Mouse (Mus musculus) forebrain, embryonic 10.5 days (tissue): ENCODE results near the gene Tbxas1. TPM values are rescaled to one million over a fixed set of nuclear protein-coding genes. Genes with fewer than 3 reads are reported as not detected.

Experiments used
- DNase-seq: peaks from one replicate; pipeline ENCODE4 v3.0.0-alpha.2; 2017; ENCODE audit warnings: low spot score; ENCODE audit errors: extremely low spot score
- H3K27ac ChIP-seq: fragments of 300-500 bp; sonication (generic); 2 replicates; pipeline ENCODE4 v1.5.1; 2016; ENCODE audit warnings: mild to moderate bottlenecking
- H3K27me3 ChIP-seq: fragments of 300-500 bp; sonication (generic); 2 replicates; pipeline ENCODE4 v1.6.1; 2016; ENCODE audit warnings: mild to moderate bottlenecking; ENCODE audit not compliant: poor library complexity, severe bottlenecking
- H3K36me3 ChIP-seq: fragments of 300-500 bp; sonication (generic); replicated peaks from 2 replicates; pipeline ENCODE4 v1.6.1; 2016; ENCODE audit warnings: mild to moderate bottlenecking, moderate library complexity
- H3K4me1 ChIP-seq: fragments of 300-500 bp; sonication (generic); 2 replicates; pipeline ENCODE4 v1.6.1; 2016
- H3K4me3 ChIP-seq: fragments of 300-500 bp; sonication (generic); 2 replicates; pipeline ENCODE4 v1.5.1; 2016; ENCODE audit warnings: mild to moderate bottlenecking, moderate library complexity
- H3K9me3 ChIP-seq: fragments of 300-500 bp; sonication (generic); 2 replicates; pipeline ENCODE4 v1.6.1; 2016; ENCODE audit warnings: mild to moderate bottlenecking, moderate library complexity
- WGBS: fragments of 180-500 bp; shearing (Covaris S2); methylation state at CpG from one replicate; pipeline ENCODE4 v1.1.7; 2016; 5-methylcytosine and 5-hydroxymethylcytosine counted together
- polyA plus RNA-seq: library from polyadenylated mRNA; unstranded; fragments of >200 nt; fragmentation: Nextera tagmentation; extraction: Ambion mirVana; gene quantifications from 2 replicates; pipeline ENCODE4 v1.2.1, GENCODE M21; 2016

The Tbxas1 gene
- polyA plus RNA-seq, 1 experiment from 2014 or later = 0.98 TPM

- Histone ChIP-seq H3K36me3 (no peaks in the 10 kb centered on the region), H3K9me3 (no peaks in the 10 kb centered on the region), H3K4me3 (no peak overlapping the region), H3K4me1 (peaks cover 2% of the 10 kb centered on the region), H3K27ac (no peak overlapping the region), H3K27me3 (peaks cover 31% of the 10 kb centered on the region)
- no peak for DNase-seq
- 93% methylated on average over 3 of the region's 3 CpGs for WGBS
Measured at GRCm38 (mm10) chr6:39112701-39113100, 237.5 kb downstream of the Tbxas1 start.

- 94% methylated on average over 3 of the region's 3 CpGs for WGBS
- no peak overlapping the region for H3K4me3 ChIP-seq
- H3K9me3 ChIP-seq = no peaks in the 10 kb centered on the region
- no peak for DNase-seq
- H3K27ac ChIP-seq = no peak overlapping the region
- H3K36me3 ChIP-seq = no peaks in the 10 kb centered on the region
- peaks cover 7% of the 10 kb centered on the region for H3K4me1 ChIP-seq
- peaks cover 36% of the 10 kb centered on the region for H3K27me3 ChIP-seq
Measured at GRCm38 (mm10) chr6:39113141-39113540, 237.9 kb downstream of the Tbxas1 start.

- peaks cover 59% of the 10 kb centered on the region for H3K27me3 ChIP-seq
Measured at GRCm38 (mm10) chr6:39115438-39115837, 240.2 kb downstream of the Tbxas1 start.

GRCm38 (mm10) chr6:39117584-39118455 is 242.6 kb downstream of the Tbxas1 start, which contains the start of gene Parp12:
Parp12 (minus strand) TSS chr6:39118349.
- Histone ChIP-seq H3K4me1 (peaks cover 12% of the 10 kb centered on the region), H3K36me3 (no peaks in the 10 kb centered on the region), H3K4me3 (peak within 1 kb of the TSS; percentile 68), H3K27ac (peak within 1 kb of the TSS; percentile 79), H3K27me3 (peaks cover 62% of the 10 kb centered on the region), H3K9me3 (peaks cover 9% of the 10 kb centered on the region)
- WGBS = 4% methylated on average over 101 of the region's 101 CpGs
- peak; percentile 44 for DNase-seq

More at GRCm38 (mm10) chr6:39115438-39115837, 240.2 kb downstream of the Tbxas1 start:
- no peak overlapping the region for H3K27ac ChIP-seq
- peaks cover 9% of the 10 kb centered on the region for H3K9me3 ChIP-seq
- DNase-seq = no peak
- no peak overlapping the region for H3K4me3 ChIP-seq
- H3K4me1 ChIP-seq = peaks cover 12% of the 10 kb centered on the region
- 85% methylated on average over 1 of the region's 1 CpGs for WGBS
- no peaks in the 10 kb centered on the region for H3K36me3 ChIP-seq

GRCm38 (mm10) chr6:39118456-39118881 is 243.3 kb downstream of the Tbxas1 start:
- 10% methylated on average over 49 of the region's 49 CpGs for WGBS
- DNase-seq = peak; percentile 29
- H3K9me3 ChIP-seq = peaks cover 9% of the 10 kb centered on the region
- H3K36me3 ChIP-seq = no peaks in the 10 kb centered on the region
- peaks cover 12% of the 10 kb centered on the region for H3K4me1 ChIP-seq
- H3K27me3 ChIP-seq = peaks cover 62% of the 10 kb centered on the region
- peak overlapping the region; percentile 68 for H3K4me3 ChIP-seq
- peak overlapping the region; percentile 79 for H3K27ac ChIP-seq

- H3K4me1 ChIP-seq = peaks cover 12% of the 10 kb centered on the region
- H3K27me3 ChIP-seq = peaks cover 51% of the 10 kb centered on the region
- H3K9me3 ChIP-seq = peaks cover 9% of the 10 kb centered on the region
- 66% methylated on average over 3 of the region's 3 CpGs for WGBS
- no peak overlapping the region for H3K4me3 ChIP-seq
- no peak overlapping the region for H3K27ac ChIP-seq
- H3K36me3 ChIP-seq = no peaks in the 10 kb centered on the region
- DNase-seq = no peak
Measured at GRCm38 (mm10) chr6:39120685-39121084, 245.5 kb downstream of the Tbxas1 start.

- Histone ChIP-seq H3K4me3 (no peak overlapping the region), H3K27ac (no peak overlapping the region), H3K36me3 (no peaks in the 10 kb centered on the region), H3K4me1 (no peaks in the 10 kb centered on the region), H3K27me3 (peaks cover 11% of the 10 kb centered on the region), H3K9me3 (peaks cover 6% of the 10 kb centered on the region; the same call in 1 of the 2 replicates)
- DNase-seq = no peak
Measured at GRCm38 (mm10) chr6:39124719-39125118, 249.5 kb downstream of the Tbxas1 start.

GRCm38 (mm10) chr6:39131480-39131879 is 256.3 kb downstream of the Tbxas1 start:
- Histone ChIP-seq H3K27me3 (no peaks in the 10 kb centered on the region), H3K27ac (no peak overlapping the region), H3K9me3 (peaks cover 6% of the 10 kb centered on the region; the same call in 1 of the 2 replicates), H3K4me3 (no peak overlapping the region), H3K36me3 (peaks cover 35% of the 10 kb centered on the region), H3K4me1 (no peaks in the 10 kb centered on the region)
- 33% methylated on average over 4 of the region's 4 CpGs for WGBS
- DNase-seq = no peak

- Histone ChIP-seq H3K36me3 (peaks cover 41% of the 10 kb centered on the region), H3K4me3 (no peak overlapping the region), H3K4me1 (no peaks in the 10 kb centered on the region), H3K27ac (no peak overlapping the region), H3K9me3 (peaks cover 2% of the 10 kb centered on the region; the same call in 1 of the 2 replicates), H3K27me3 (no peaks in the 10 kb centered on the region)
- WGBS = 51% methylated on average over 5 of the region's 5 CpGs
- DNase-seq = no peak
Measured at GRCm38 (mm10) chr6:39132556-39132955, 257.4 kb downstream of the Tbxas1 start.

Other genes with a start within 250 kb of the Tbxas1 start
- 0.06 TPM in 2 replicates for gene Klrg2, start 238.2 kb upstream of the Tbxas1 start, polyA plus RNA-seq
- gene Clec2l, start 212.3 kb upstream of the Tbxas1 start, polyA plus RNA-seq = 0.26 and 0.74 TPM in 2 replicates
- gene Hipk2, start 761 bp downstream of the Tbxas1 start, polyA plus RNA-seq = 26.4 and 29.0 TPM in 2 replicates
- gene Parp12, start 242.9 kb downstream of the Tbxas1 start, polyA plus RNA-seq = 0.50 and 0.62 TPM in 2 replicates